Mouse (Mus musculus) ovary, postnatal 36 days (tissue): ENCODE results near the gene Mgat5b.

Experiments
- DNase-seq: peaks from one replicate; pipeline ENCODE4 v3.0.0; 2022; ENCODE audit warnings: low spot score, mixed read lengths

Gene Mgat5b

DNA sequence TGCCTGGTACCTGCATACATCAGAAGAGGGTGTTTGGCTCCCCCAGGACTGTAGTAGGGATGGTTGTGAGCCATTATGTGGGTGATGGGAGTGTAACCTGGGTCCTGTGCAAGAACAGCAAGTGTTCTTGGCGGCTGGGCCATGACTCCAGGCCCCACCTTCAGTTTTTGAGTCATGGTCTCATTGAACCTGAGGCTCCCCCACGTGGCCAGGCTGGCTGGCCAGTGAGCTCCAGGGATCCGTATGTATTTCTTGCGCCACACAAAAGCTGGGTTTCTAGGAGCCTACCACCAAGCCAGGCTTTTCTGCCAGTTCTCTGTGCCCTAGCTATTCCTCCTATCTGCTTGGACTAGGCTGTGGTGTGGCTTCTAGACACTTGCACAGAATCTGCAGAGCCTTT is 63.9 kb downstream of the Mgat5b start:
- no peak for DNase-seq

DNA sequence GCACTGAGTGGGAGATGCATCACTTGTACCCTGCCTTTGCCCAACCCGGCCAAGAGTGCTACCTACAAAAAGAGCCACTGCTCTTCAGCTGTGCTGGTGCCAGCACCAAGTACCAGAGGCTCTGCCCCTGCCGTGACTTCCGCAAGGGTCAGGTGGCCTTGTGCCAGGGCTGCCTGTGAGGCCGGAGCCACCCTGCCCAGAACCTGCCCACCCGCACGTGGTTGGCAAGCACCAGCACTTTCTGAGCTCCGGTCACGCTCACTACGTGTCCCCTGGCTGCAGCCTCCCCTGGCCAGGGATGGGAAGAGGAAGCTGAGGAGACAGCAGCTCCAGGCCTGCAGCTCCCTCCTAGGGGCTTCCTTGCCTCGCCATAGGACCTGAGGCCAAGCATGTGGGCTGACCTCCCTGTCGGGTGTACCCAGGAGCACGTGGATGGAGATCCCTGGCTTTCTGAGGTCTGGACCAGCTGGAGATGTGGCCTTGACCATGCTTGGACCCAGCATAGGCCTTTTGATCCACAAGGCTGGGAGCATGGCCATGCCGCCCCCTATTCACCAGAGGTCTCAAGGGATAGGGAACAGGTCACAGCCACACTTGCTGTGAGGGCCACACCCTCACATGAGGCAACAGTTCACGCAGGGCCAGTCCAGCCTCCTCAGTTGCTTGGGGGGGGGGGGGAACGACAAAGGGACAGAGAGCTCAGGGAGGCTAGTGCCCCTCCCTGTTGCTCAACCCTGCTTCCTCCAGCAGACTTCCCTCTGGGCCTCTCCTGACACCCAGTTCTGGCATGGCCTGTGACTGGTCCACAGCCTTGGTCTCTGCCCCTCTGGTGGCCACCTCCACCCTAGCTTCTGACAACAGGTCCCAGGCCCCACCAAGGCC is 67.1 kb downstream of the Mgat5b start:
- no peak for DNase-seq

DNA sequence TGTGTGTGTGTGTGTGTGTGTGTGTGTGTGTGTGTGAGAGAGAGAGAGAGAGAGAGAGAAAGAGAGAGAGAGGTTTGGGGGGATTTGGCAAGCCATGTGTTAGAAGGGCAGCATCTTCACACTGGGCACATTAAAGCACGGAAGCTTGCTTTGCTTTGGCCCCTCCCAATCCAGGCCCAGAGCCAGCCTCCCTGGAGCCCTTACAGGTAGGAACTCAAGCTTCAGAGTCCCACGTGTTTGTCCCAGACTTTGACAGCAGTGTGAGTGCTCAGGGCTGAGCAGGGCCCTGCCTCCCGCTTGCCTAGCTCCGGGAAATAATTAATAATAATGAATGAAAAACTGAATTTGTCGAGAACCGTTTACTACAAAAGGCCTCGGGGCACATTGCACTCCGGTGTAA is 69.5 kb downstream of the Mgat5b start:
- no peak for DNase-seq

DNA sequence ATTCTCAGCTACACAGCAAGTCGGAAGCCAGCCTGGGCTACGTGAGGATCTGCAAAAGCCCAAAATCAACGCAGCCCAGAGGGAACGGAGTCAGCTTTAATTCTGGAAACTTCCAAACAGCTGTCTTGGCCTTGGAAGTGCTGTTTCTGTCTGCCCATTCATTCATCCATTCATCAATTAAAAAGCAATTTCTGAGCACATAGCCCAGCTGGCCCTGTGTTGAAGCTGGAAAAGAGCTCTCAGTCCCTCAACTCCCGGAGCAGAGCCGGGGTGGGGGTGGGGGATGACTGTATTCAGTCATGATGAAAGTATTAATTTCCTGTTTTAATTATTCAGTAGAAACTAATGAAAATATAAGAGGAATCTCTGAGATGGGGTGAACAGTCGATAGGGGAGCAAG is 71.6 kb downstream of the Mgat5b start:
- no peak for DNase-seq

- DNase-seq = no peak
These were observed 72.7 kb downstream of the Mgat5b start for GRCm38 (mm10) chr11:116991410-116991809.

GRCm38 (mm10) chr11:116991964-116992363 is 73.3 kb downstream of the Mgat5b start:
- no peak for DNase-seq

DNA sequence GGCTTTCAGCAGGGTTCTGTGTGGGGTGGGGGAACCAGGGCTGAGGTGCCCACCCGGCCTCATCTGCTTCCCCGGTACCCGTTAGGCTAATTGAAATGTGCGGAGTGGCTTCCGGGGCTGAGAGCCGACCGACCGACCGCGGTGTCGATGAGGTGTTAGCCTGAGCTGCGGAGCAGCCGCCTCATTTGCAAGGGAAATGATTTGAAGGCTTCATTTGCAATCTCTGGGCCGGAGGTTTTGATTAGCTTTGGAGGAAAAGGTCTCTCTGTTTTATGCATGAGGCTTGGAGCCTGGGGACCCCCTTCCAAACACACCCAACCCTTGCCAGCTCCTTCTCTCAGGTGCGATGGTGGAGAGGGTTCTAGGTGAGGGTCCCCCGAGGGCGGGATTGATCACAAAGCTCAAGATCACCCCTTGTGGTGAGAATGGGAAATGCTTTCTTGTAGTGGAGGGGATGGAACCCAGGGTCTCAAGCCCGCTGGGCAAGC is 75.5 kb downstream of the Mgat5b start:
- no peak for DNase-seq

DNA sequence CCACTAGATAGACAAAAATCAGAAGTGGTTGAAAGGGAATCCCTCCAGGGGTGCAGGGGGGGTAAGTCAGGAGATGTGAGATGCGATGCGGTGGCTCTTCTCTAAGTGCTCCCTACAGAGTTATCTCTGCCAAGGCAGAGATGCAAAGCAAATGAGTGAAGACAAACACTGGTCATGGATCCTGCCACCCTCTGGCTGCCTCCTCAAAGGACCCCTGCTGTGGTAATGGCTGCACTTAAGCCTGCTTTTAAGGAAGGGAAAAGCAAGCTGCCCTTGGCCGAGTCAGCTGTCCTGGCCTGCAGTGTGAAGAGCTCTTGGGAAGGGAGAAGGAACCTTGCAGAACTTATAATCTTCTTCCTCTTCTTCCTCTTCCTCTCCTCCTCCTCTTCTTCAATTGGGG is 78.3 kb downstream of the Mgat5b start:
- DNase-seq = no peak

DNA sequence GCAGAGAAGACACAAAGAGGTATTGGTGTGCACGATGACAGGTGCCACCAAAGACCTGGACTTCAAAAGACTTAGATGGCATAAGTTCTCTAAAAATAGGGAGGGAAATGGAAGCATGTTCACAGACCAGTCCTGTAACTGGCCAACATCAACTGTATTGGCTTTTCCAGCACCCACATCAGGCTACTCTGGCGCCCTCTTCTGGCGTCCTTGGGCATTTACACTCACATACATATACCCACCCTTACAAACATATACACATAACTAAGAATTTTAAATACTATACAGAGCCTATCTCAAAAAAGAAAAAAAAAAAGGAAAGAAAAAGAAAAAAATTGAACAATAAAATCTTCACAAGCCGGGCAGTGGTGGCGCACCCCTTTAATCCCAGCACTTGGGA is 80.3 kb downstream of the Mgat5b start:
- DNase-seq = no peak

DNA sequence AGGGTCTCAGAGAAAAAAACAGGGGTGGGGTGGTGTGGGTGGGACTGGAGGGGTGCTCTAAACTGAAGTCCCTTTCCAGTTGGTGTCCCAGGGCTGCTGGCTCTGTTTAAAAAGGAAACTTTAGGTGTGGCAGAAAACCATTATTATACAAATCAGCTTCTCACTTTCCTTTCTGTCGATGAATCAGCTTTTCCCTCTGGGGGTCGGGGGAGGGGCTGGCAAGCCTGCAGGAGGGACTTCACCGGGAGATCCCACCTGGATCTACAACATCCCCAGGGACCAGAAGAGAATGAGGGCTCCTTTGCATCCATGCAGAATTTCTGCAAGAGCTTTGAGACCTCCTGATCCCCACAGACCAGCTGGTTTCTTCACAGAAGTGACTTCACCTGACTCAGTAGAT is 81.6 kb downstream of the Mgat5b start:
- no peak for DNase-seq

DNA sequence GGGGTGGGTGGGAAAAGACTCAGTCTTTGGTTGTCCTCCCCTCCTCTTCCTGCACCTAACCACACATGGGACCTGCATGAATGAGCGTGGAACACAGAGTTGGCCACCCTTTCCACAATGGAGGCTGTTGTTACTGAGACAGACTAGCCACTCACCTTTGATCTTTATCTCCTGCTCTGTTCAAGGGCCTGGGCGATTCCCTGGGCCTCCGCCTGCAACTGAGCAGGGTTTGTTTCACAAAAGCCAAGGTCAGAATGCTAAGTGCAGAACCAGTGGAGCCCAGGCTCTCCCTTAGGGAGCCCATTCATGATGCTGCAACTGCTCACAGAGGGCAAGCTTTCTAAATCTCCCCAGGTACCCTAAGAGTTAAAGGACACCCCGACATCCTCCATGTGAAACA is 83.1 kb downstream of the Mgat5b start:
- DNase-seq = no peak

- no peak for DNase-seq
These were observed 84.8 kb downstream of the Mgat5b start for GRCm38 (mm10) chr11:117003503-117003902.

GRCm38 (mm10) chr11:117004277-117004676 is 85.6 kb downstream of the Mgat5b start:
- DNase-seq = no peak

- no peak for DNase-seq
These were observed 98.8 kb downstream of the Mgat5b start for GRCm38 (mm10) chr11:117017462-117017861.

DNA sequence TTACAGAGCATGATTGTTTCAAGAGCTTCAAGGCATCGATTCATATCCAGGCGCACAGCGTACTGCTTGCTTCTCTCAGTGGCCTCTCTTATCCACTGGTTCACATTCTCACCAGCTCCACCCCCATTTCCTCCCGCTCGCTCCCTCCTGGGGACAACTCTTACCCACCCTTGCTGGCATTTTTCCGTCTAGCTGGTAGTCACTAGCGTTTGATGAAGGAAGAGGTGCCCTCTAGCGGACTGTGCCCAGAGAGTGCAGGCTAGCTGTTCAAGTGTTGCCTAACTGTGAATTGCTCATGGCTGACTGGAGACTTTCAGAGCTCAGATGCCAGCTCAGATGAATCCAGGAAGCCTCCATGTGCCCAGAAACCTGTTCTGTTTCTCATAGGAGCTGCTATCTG is 99.7 kb downstream of the Mgat5b start:
- DNase-seq = peak; percentile 66

DNA sequence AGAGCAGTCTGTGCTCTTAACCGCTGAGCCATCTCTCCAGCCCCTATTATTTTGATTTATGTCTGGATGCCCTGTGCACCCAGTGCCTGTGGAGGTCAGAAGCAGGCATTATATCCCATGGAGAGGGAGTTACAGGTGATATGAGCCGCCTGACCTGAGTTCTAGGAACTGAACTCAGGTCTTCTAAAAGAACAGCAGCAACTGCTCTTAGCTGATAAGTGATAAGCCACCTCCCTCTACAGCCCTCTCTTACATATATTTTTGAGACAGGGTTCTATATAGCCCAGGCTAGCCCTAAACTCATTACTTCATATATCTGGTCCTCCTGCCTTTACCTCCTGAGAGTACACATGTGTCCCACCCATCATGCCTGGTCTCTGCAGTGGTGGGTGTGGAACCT is 102.4 kb downstream of the Mgat5b start:
- DNase-seq = no peak

GRCm38 (mm10) chr11:117023537-117023936 is 104.9 kb downstream of the Mgat5b start:
- DNase-seq = no peak

- DNase-seq = no peak
These were observed 109.0 kb downstream of the Mgat5b start for GRCm38 (mm10) chr11:117027681-117028080.

DNA sequence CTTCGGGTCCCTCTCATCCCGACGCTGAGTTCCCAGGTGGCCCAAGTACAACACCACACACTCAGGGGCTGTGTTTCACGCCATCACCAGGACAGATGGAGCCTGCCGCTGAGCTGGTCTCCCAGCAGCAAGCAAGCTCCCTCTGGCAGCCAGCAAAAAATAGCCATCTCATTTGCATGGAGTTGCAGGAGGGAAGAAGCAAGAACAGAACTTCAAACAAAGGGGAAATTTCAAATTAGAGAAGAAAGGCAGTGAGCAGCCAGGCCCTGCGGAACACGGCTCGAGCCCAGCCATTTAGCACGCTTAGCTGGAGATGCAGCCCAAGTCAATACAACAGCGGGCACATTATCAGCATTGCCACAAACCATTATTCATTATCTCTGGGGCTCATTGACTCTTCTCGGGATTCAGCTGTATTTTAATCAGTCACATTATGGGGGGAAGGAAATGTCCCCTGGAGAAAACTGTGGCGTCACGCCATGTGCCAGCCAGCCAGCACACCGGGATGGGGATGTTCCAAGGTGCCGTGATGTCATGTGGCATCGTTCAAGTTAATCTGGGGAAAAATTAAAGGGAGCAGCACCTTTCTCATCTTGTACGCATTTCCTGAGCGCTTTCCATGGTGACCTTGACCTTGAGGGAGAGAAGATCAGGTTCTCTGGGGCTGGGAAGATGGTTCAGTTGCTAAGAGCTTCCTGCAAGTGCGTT is 110.4 kb downstream of the Mgat5b start:
- no peak for DNase-seq

GRCm38 (mm10) chr11:117029569-117029955 is 110.9 kb downstream of the Mgat5b start:
- no peak for DNase-seq

GRCm38 (mm10) chr11:117030018-117030417 is 111.4 kb downstream of the Mgat5b start:
- no peak for DNase-seq

DNA sequence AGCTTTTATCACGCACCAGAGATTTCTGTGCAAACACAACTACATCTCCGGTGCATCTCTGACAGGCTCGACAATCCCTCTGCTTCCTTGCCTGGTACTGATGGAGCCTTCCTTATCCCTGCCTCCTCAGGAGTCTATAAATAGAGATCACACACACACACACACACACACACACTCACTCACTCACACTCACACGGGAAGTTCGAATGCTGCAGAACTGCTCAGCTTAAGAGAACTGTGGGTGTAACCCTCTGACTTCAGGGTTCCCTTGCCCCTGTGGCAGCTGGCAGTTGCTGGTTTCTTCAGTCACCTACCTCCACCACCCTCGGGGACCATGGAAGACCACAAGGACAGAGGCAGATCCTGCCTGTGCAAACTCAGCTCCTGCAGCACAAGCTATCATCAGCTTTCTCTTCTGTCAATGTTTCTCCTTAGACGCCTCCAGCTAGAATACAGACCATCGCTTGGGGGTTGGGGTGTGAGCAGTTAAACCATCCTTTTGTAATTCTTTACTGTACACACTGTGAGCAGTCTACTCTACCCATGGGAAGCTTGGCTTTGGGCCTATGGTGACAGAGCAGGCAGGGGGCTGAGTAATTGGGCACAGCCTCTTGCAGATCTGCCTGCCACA is 111.9 kb downstream of the Mgat5b start:
- no peak for DNase-seq

DNA sequence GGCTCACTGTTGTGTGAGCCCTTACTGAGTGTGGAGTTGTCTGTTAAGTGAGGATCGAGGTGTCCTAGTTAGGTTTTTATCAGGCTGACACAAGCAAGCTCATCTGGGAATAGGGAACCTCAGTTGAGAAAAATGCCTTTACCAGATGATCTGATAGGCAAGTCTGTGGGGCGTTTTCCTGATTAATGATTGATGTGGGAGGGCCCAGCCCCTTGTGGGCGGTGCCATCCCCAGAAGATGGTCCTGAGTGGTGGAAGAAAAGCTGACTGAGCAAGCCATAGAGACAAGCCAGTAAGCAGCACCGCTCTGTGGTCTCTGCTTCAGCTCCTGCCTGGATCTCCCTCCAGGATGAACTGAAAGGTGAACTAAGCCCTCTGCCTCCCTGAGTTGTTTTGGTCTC is 112.6 kb downstream of the Mgat5b start:
- DNase-seq = no peak
